Mouse (Mus musculus): ENCODE results near the gene Prr12.

GRCm38 (mm10) chr7:45007141-45007540 is 45.5 kb downstream of the Prr12 start:
- TF ChIP-seq POLR2A (IDR thresholded peaks at IDR 0.05; ENCODE audit: insufficient read depth, low read depth, low read length) (no peak), CTCF (IDR thresholded peaks at IDR 0.05; ENCODE audit: insufficient read depth, low read depth, low read length) (no peak)
